Comparison of ENCODE assay signal across 34 mouse cellular contexts in the genomic region with DNA sequence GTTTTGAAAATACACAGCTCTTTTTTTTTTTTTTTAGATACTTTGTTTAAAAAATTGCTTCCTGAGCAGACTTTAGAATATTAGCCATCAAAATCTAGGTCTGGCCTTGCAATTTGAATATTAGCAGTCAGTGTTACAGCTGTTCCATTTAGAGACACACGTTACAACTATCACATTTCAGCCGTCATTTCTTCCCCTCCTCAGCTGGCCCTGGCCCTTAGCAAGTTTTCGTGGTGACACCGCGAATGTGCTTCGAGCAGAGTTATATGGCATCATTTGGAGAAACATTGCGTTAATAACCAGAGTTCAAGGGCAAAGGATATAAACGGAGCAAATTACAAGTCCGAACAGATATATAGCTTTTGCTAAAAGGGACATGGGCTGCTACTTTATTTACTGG. TPM values are rescaled to one million over a fixed set of nuclear protein-coding genes. Genes with fewer than 3 reads are reported as not detected.
DNase-seq lines count a peak whose midpoint lies in the region; ATAC-seq and TF ChIP-seq lines count a peak whose summit lies in the region.
"Had no signal": no experiment of that assay in that cellular context is flagged by ENCODE, and none has a peak within 500 bp of the region (broad histone marks: within the 10 kb centered on the region; RNA-seq: fewer than 3 reads in every experiment).

No protein-coding gene starts in this region.

- intact Hi-C loops in heart, postnatal 36 days (cut with DNase I): no loop called here

- no peak for TF ChIP-seq CTCF in lung, embryonic 14.5 days (IDR thresholded peaks at IDR 0.05; ENCODE audit: low read depth)

- 46% methylated on average over 9 of the region's 9 CpGs for WGBS in kidney, embryonic 16.5 days
- WGBS in lung, embryonic 14.5 days: 49% methylated on average over 9 of the region's 9 CpGs
- WGBS in lung, embryonic 16.5 days: 55% methylated on average over 9 of the region's 9 CpGs

- H3K4me3 ChIP-seq in kidney, embryonic 16.5 days (ENCODE audit: low read length): no peak overlapping the region
- H3K4me3 ChIP-seq in lung, embryonic 14.5 days (ENCODE audit: low read depth, low read length): no peak overlapping the region
- no peak overlapping the region for H3K4me3 ChIP-seq in lung, embryonic 16.5 days (ENCODE audit: low read length)
- H3K4me3 ChIP-seq: embryonic facial prominence, embryonic 13.5 days; forebrain, embryonic 10.5 days; forebrain, embryonic 13.5 days; heart, embryonic 12.5 days; heart, embryonic 15.5 days had no signal

- no peak for ATAC-seq in kidney, embryonic 16.5 days (ENCODE audit: low FRiP score, low TSS enrichment)
- ATAC-seq in lung, embryonic 14.5 days (ENCODE audit: insufficient read depth): no peak; the same call in 1 of the 2 replicates
- ATAC-seq in lung, embryonic 16.5 days (ENCODE audit: low read depth): peak; percentile 78
- ATAC-seq: forebrain, embryonic 13.5 days; forebrain, embryonic 16.5 days; hindbrain, postnatal 0 days; Patski had no signal

- H3K4me1 ChIP-seq in kidney, embryonic 16.5 days (ENCODE audit: insufficient read depth, low read length): peaks cover 5% of the 10 kb centered on the region; the same call in 1 of the 2 replicates
- H3K4me1 ChIP-seq in lung, embryonic 14.5 days (ENCODE audit: insufficient read depth): no peaks in the 10 kb centered on the region; the same call in 1 of the 2 replicates
- no peaks in the 10 kb centered on the region for H3K4me1 ChIP-seq in lung, embryonic 16.5 days (replicated peaks; ENCODE audit: control insufficient read depth, insufficient read depth, low read length)
- H3K4me1 ChIP-seq: embryonic facial prominence, embryonic 13.5 days; forebrain, embryonic 13.5 days; heart, embryonic 12.5 days; heart, embryonic 15.5 days had no signal

- no peaks in the 10 kb centered on the region for H3K27me3 ChIP-seq in kidney, embryonic 16.5 days (ENCODE audit: insufficient read depth, low read length)
- H3K27me3 ChIP-seq in lung, embryonic 14.5 days (ENCODE audit: insufficient read depth, low read length): no peaks in the 10 kb centered on the region
- no peaks in the 10 kb centered on the region for H3K27me3 ChIP-seq in lung, embryonic 16.5 days (ENCODE audit: control insufficient read depth, insufficient read depth, low read depth, low read length)
- H3K27me3 ChIP-seq: CH12.LX; heart, embryonic 15.5 days had no signal

- H3K9me3 ChIP-seq in kidney, embryonic 16.5 days (ENCODE audit: low read length): no peaks in the 10 kb centered on the region
- H3K9me3 ChIP-seq in lung, embryonic 14.5 days (ENCODE audit: low read depth, low read length): no peaks in the 10 kb centered on the region
- H3K9me3 ChIP-seq in lung, embryonic 16.5 days (ENCODE audit: control insufficient read depth, low read length): no peaks in the 10 kb centered on the region
- H3K9me3 ChIP-seq: embryonic facial prominence, embryonic 13.5 days; forebrain, embryonic 10.5 days; forebrain, embryonic 13.5 days; heart, embryonic 12.5 days; heart, embryonic 15.5 days had no signal

- H3K4me2 ChIP-seq in kidney, embryonic 16.5 days (replicated peaks; ENCODE audit: low read depth, low read length): peak overlapping the region; percentile 6; the same call in 1 of the 2 replicates
- H3K4me2 ChIP-seq in lung, embryonic 14.5 days: peak overlapping the region; percentile 23; the same call in 1 of the 2 replicates
- H3K4me2 ChIP-seq in lung, embryonic 16.5 days (ENCODE audit: low read depth, low read length): no peak overlapping the region
- H3K4me2 ChIP-seq: embryonic facial prominence, embryonic 13.5 days; forebrain, embryonic 13.5 days; heart, embryonic 12.5 days; heart, embryonic 15.5 days; hindbrain, embryonic 14.5 days had no signal

- H3K27ac ChIP-seq in kidney, embryonic 16.5 days (ENCODE audit: low read length): no peak overlapping the region
- no peak overlapping the region for H3K27ac ChIP-seq in lung, embryonic 14.5 days (ENCODE audit: low read depth)
- H3K27ac ChIP-seq in lung, embryonic 16.5 days (ENCODE audit: low read length): peak overlapping the region; percentile 25; the same call in 1 of the 2 replicates
- H3K27ac ChIP-seq: embryonic facial prominence, embryonic 13.5 days; forebrain, embryonic 10.5 days; forebrain, embryonic 13.5 days; heart, embryonic 15.5 days; hindbrain, embryonic 14.5 days; hindbrain, postnatal 0 days had no signal

- no peak for DNase-seq in kidney, adult 8-10 months
- DNase-seq in lung, embryonic 14.5 days: peak; percentile 80
- peak; percentile 16 for DNase-seq in lung, postnatal 14 days
- no peak for DNase-seq in gastrocnemius, postnatal 10 days
- DNase-seq in cerebellum, adult 9-11 months: no peak
- DNase-seq in heart, postnatal 36 days: no peak
- DNase-seq: adrenal gland, postnatal 10 days; adrenal gland, postnatal 36 days; B cell, adult 2 months; cerebellum, adult 18-20 months; cerebellum, adult 9-10 months; cerebellum, postnatal 25 days; gastrocnemius, postnatal 14 days; heart, adult 18-20 months; heart, postnatal 10 days; heart, postnatal 4 days had no signal

- H3K9ac ChIP-seq in kidney, embryonic 16.5 days (replicated peaks; ENCODE audit: low read length): no peak overlapping the region
- H3K9ac ChIP-seq in lung, embryonic 14.5 days: no peak overlapping the region
- no peak overlapping the region for H3K9ac ChIP-seq in lung, embryonic 16.5 days (ENCODE audit: low read length)
- H3K9ac ChIP-seq: embryonic facial prominence, embryonic 13.5 days; forebrain, embryonic 13.5 days; heart, embryonic 12.5 days; heart, embryonic 15.5 days; hindbrain, embryonic 14.5 days had no signal

- no peaks in the 10 kb centered on the region for H3K36me3 ChIP-seq in kidney, embryonic 16.5 days (ENCODE audit: insufficient read depth, low read length)
- no peaks in the 10 kb centered on the region for H3K36me3 ChIP-seq in lung, embryonic 14.5 days (ENCODE audit: insufficient read depth)
- H3K36me3 ChIP-seq in lung, embryonic 16.5 days (ENCODE audit: control insufficient read depth, insufficient read depth, low read length): no peaks in the 10 kb centered on the region
- H3K36me3 ChIP-seq: embryonic facial prominence, embryonic 13.5 days; forebrain, embryonic 10.5 days; G1E; heart, embryonic 12.5 days; heart, embryonic 15.5 days had no signal

RNA-seq across cellular contexts. Expression of a gene that starts 2.4 kb away (rescaled TPM):
- polyA plus RNA-seq in kidney, embryonic 16.5 days (2015; fragmentation: Nextera tagmentation; extraction: Ambion mirVana): not detected in 2 replicates
- polyA plus RNA-seq in lung, embryonic 14.5 days (2014; fragmentation: Nextera tagmentation; extraction: Ambion mirVana): not detected in 2 replicates
- polyA plus RNA-seq in lung, embryonic 16.5 days (2015; fragmentation: Nextera tagmentation; extraction: Ambion mirVana): 0.05 TPM in 1 of 2 replicates, not detected in the other
- total RNA-seq in gastrocnemius, postnatal 10 days (2021): not detected
- total RNA-seq in heart, postnatal 36 days (2021): not detected
- total RNA-seq: adrenal gland, adult 18-20 months; adrenal gland, postnatal 10 days; adrenal gland, postnatal 36 days; CH12.LX; common myeloid progenitor, adult 5-6 weeks; gastrocnemius, adult 18-20 months; gastrocnemius, postnatal 14 days; heart, adult 18-20 months; heart, postnatal 10 days; heart, postnatal 4 days; hindbrain, postnatal 0 days had no signal
- polyA plus RNA-seq: embryonic facial prominence, embryonic 13.5 days; forebrain, embryonic 10.5 days; forebrain, embryonic 13.5 days; forebrain, embryonic 16.5 days; G1E; gonadal fat pad, adult 2 months; heart, embryonic 12.5 days; heart, embryonic 15.5 days; hindbrain, embryonic 11.5 days; hindbrain, embryonic 14.5 days; hindbrain, postnatal 0 days; Patski had no signal

Comparison
In these comparisons a context has a peak if more than half of its experiments do, and no peak if none do; other contexts are left out.
1. DNase-seq: peak in lung, embryonic 14.5 days (single experiment) and lung, postnatal 14 days (single experiment); none in kidney, adult 8-10 months (0 of 2), gastrocnemius, postnatal 10 days (single experiment), cerebellum, adult 9-11 months (single experiment) and heart, postnatal 36 days (0 of 2).